Mouse (Mus musculus): ENCODE results near the gene Mapk8ip3. TPM values are rescaled to one million over a fixed set of nuclear protein-coding genes. Genes with fewer than 3 reads are reported as not detected.

Mapk8ip3 gene
- total and polyA plus RNA-seq, 2 experiments from 2014 or later = 62.0 to 177 TPM

GRCm38 (mm10) chr17:24897600-24897999 is 39.2 kb downstream of the Mapk8ip3 start:
- WGBS = 64% methylated on average over 4 of the region's 4 CpGs
- Histone ChIP-seq H3K4me2 (ENCODE audit: low read depth, low read length) (peak overlapping the region; percentile 99), H3K9me3 (ENCODE audit: low read length) (no peaks in the 10 kb centered on the region), H3K27ac (peak overlapping the region; percentile 93; the same call in 1 of the 2 replicates), H3K4me1 (ENCODE audit: insufficient read depth, low read length) (peaks cover 19% of the 10 kb centered on the region), H3K4me3 (ENCODE audit: low read length) (peak overlapping the region; percentile 91; the same call in 1 of the 2 replicates), H3K36me3 (ENCODE audit: insufficient read depth, low read length) (peaks cover 55% of the 10 kb centered on the region), H3K9ac (replicated peaks; ENCODE audit: low read length) (peak overlapping the region; percentile 95; the same call in 1 of the 2 replicates), H3K27me3 (ENCODE audit: insufficient read depth, low read length) (no peaks in the 10 kb centered on the region)
- ATAC-seq = no peak
- no peak for DNase-seq (ENCODE audit: low spot score)
- no peak for TF ChIP-seq CTCF (IDR thresholded peaks at IDR 0.05; ENCODE audit: low read depth)

GRCm38 (mm10) chr17:24896993-24897269 is 39.8 kb downstream of the Mapk8ip3 start:
- Histone ChIP-seq H3K9me3 (ENCODE audit: low read length) (no peaks in the 10 kb centered on the region), H3K4me1 (ENCODE audit: insufficient read depth, low read length) (peaks cover 19% of the 10 kb centered on the region), H3K4me3 (ENCODE audit: low read length) (peak overlapping the region; percentile 91), H3K27me3 (ENCODE audit: insufficient read depth, low read length) (no peaks in the 10 kb centered on the region), H3K36me3 (ENCODE audit: insufficient read depth, low read length) (peaks cover 49% of the 10 kb centered on the region), H3K27ac (peak overlapping the region; percentile 93), H3K4me2 (ENCODE audit: low read depth, low read length) (peak overlapping the region; percentile 99), H3K9ac (replicated peaks; ENCODE audit: low read length) (peak overlapping the region; percentile 95)
- no peak for TF ChIP-seq CTCF (IDR thresholded peaks at IDR 0.05; ENCODE audit: low read depth)
- ATAC-seq (no peak; the same call in 1 of the 2 replicates), DNase-seq (ENCODE audit: low spot score) (no peak)
- WGBS = 25% methylated on average over 11 of the region's 11 CpGs

DNA sequence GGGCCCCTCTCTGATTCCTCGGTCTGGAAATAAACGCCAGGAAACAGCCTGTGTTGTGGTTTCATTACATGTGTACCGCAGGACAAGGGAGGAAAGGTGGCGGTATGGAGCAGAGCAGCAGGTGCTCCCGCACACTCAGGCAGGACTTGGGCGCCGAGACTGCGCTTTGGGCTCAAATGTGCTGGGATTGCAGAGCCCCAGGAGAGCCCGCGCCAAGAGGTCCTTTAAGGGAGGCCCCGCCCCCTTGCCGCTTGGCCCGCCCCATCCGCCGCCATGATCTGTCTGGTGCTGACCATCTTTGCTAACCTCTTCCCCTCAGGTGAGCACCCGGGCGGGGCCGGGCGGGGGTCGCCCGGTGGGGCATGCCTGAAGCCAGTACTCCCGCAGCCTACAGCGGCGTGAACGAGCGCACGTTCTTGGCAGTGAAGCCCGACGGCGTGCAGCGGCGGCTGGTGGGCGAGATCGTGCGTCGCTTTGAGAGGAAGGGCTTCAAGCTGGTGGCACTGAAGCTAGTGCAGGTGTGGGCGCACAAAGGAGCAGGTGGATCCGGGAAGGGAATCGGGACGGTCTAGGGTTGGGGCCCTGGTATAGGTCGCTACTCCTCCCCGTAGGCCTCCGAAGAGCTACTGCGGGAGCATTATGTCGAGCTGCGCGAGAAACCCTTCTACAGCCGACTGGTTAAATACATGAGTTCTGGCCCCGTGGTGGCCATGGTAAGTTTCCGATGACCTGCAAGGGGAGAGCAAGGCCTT is 40.4 kb downstream of the Mapk8ip3 start, which contains the start of gene Nme3:
TSS of gene Nme3 (plus strand) at position 260 of the 752 bp plus-strand sequence.
- peaks cover 43% of the 10 kb centered on the region for H3K36me3 ChIP-seq (ENCODE audit: insufficient read depth, low read length)
- peak; percentile 56 for TF ChIP-seq CTCF (IDR thresholded peaks at IDR 0.05; ENCODE audit: low read depth)
- H3K4me2 ChIP-seq (ENCODE audit: low read depth, low read length) = peak within 1 kb of the TSS; percentile 99
- no peaks in the 10 kb centered on the region for H3K9me3 ChIP-seq (ENCODE audit: low read length)
- H3K9ac ChIP-seq (replicated peaks; ENCODE audit: low read length) = peak within 1 kb of the TSS; percentile 95
- peak within 1 kb of the TSS; percentile 91 for H3K4me3 ChIP-seq (ENCODE audit: low read length)
- WGBS = 1% methylated on average over 50 of the region's 50 CpGs
- peak within 1 kb of the TSS; percentile 93 for H3K27ac ChIP-seq
- ATAC-seq (peak; percentile 67), DNase-seq (ENCODE audit: low spot score) (peak; percentile 82)
- H3K27me3 ChIP-seq (ENCODE audit: insufficient read depth, low read length) = no peaks in the 10 kb centered on the region
- H3K4me1 ChIP-seq (ENCODE audit: insufficient read depth, low read length) = peaks cover 19% of the 10 kb centered on the region

DNA sequence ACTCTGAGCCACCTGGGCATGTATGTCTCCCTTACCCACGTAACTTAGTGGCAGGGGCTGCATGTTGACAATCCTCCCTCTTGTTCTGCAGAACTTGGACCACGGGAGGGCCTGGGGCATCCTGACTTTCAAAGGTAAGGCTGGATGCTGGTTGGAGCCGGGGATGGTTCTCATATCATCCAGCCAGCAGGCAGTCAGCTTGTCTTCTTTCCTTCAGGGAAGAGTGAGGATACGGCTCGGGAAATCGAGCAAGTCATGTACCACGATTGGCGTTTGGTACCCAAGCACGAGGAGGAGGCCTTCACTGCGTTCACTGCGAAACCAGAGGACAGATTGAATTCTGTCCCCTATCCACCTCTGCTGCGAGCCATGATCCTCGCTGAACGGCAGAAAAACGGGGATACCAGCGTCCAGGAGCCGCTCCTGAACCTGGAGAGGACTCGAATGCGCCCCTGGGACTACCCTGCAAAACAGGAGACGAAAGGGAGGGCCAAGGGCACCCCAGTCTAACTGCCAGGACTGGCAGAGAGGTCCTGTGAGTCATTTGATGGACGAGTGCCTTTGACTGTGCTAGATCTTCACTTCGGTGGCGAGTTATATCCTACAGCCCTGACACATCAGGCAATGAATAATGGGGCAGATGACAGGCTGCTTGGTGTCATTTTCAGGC is 41.1 kb downstream of the Mapk8ip3 start:
- Histone ChIP-seq H3K4me2 (ENCODE audit: low read depth, low read length) (peak overlapping the region; percentile 99), H3K9ac (replicated peaks; ENCODE audit: low read length) (peak overlapping the region; percentile 95), H3K36me3 (ENCODE audit: insufficient read depth, low read length) (peaks cover 40% of the 10 kb centered on the region), H3K27ac (peak overlapping the region; percentile 93), H3K9me3 (ENCODE audit: low read length) (no peaks in the 10 kb centered on the region), H3K4me1 (ENCODE audit: insufficient read depth, low read length) (peaks cover 19% of the 10 kb centered on the region), H3K27me3 (ENCODE audit: insufficient read depth, low read length) (no peaks in the 10 kb centered on the region), H3K4me3 (ENCODE audit: low read length) (peak overlapping the region; percentile 91)
- TF ChIP-seq CTCF (IDR thresholded peaks at IDR 0.05; ENCODE audit: low read depth) = no peak
- WGBS = 12% methylated on average over 23 of the region's 23 CpGs
- DNase-seq (ENCODE audit: low spot score) (no peak), ATAC-seq (no peak)

DNA sequence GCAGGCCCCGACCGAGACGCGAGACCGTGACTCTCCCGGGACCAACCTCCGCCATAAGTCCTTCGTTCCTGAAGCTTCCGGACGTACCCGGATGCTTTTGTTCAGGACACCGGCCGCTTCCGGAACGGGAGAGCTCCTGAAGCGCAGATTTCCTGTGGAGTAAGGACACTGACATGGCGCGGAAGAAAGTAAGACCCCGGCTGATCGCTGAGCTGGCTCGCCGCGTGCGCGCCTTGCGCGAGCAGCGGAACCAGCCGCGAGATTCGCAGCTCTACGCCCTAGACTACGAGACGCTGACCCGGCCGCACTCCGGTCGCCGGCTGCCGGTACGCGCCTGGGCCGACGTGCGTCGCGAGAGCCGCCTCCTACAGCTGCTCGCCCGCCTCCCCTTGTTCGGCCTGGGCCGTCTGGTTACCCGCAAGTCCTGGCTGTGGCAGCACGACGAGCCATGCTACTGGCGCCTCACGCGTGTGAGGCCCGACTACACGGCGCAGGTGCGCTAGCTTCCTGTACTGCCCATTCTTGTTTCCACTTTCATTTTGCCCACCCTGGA is 41.7 kb downstream of the Mapk8ip3 start, which contains the start of the genes Eme2 and Mrps34:
TSS of gene Eme2 (minus strand) at position 93 of the 553 bp plus-strand sequence.
TSS of gene Mrps34 (plus strand) at position 122 of the 553 bp plus-strand sequence.
- H3K36me3 ChIP-seq (ENCODE audit: insufficient read depth, low read length) = peaks cover 40% of the 10 kb centered on the region
- H3K9me3 ChIP-seq (ENCODE audit: low read length) = no peaks in the 10 kb centered on the region
- H3K4me1 ChIP-seq (ENCODE audit: insufficient read depth, low read length) = peaks cover 19% of the 10 kb centered on the region
- peak; percentile 76 for ATAC-seq
- peak within 1 kb of the TSS; percentile 95 for H3K9ac ChIP-seq (replicated peaks; ENCODE audit: low read length)
- under 1% methylated on average over 62 of the region's 62 CpGs for WGBS
- no peak for TF ChIP-seq CTCF (IDR thresholded peaks at IDR 0.05; ENCODE audit: low read depth)
- H3K4me3 ChIP-seq (ENCODE audit: low read length) = peak within 1 kb of the TSS; percentile 91
- H3K27me3 ChIP-seq (ENCODE audit: insufficient read depth, low read length) = no peaks in the 10 kb centered on the region
- peak within 1 kb of the TSS; percentile 99 for H3K4me2 ChIP-seq (ENCODE audit: low read depth, low read length)
- peak within 1 kb of the TSS; percentile 93 for H3K27ac ChIP-seq
- DNase-seq (ENCODE audit: low spot score) = peak; percentile 95

DNA sequence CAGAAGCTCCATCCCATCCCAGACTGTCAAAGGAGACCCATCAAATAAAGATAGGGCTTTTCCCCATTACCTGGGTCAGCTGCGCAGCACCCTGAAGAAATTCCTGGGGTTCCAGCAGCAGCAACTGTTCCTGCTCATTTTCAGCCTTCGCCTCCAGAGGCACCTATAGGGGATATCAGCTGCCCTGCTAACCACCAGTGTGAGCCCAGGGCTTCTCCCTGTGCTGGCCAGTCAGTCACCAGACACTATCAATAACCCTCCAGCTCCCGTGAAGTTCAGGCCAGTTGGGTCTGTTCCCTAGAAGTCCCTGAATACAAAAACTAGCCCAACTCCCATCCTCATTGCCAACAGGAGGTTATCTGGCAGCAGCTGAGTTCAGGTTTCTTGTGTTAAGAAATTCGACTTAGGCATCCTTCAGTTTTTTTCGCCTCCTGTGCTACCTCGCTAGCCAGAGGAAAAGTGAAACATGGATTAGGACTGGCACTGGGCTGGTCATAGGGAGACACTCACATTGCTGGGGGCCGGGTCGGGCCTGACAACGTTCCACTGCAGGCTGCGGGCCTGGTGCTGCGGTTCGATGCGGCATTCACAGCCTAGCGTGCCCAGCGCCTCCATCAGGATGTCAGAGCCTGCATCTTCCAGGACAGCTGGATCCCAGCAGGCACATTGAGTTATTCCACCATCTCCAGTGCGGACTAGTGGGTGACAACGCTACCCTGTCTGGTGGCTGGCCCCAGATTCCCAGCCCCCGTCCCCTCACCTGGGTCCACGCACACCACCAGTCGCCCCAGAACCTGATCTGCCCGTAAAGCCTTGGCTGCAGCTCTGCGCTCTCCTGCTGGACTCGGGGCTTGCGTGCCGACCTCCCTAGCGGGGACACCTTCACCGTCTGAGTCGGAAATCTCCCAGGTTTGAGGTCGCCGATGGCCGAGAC is 42.4 kb downstream of the Mapk8ip3 start:
- ATAC-seq = peak; percentile 31
- Histone ChIP-seq H3K9me3 (ENCODE audit: low read length) (no peaks in the 10 kb centered on the region), H3K4me1 (ENCODE audit: insufficient read depth, low read length) (peaks cover 19% of the 10 kb centered on the region), H3K4me3 (ENCODE audit: low read length) (peak overlapping the region; percentile 91), H3K27me3 (ENCODE audit: insufficient read depth, low read length) (no peaks in the 10 kb centered on the region), H3K36me3 (ENCODE audit: insufficient read depth, low read length) (peaks cover 36% of the 10 kb centered on the region), H3K9ac (replicated peaks; ENCODE audit: low read length) (peak overlapping the region; percentile 95), H3K4me2 (ENCODE audit: low read depth, low read length) (peak overlapping the region; percentile 99), H3K27ac (peak overlapping the region; percentile 93)
- no peak; the same call in 1 of the 2 replicates for TF ChIP-seq CTCF (IDR thresholded peaks at IDR 0.05; ENCODE audit: low read depth)
- DNase-seq (ENCODE audit: low spot score) = peak; percentile 37
- 10% methylated on average over 31 of the region's 31 CpGs for WGBS

Data from hindbrain, postnatal 0 days (tissue).